Mouse (Mus musculus) large intestine, adult 2 months (tissue): ENCODE results near the gene Gm17018. TPM values are rescaled to one million over a fixed set of nuclear protein-coding genes. Genes with fewer than 3 reads are reported as not detected.
"Not testable (repeated sequence)": the region's sequence is repeated elsewhere in the genome, so short reads cannot be mapped to it uniquely, and the experiment has no call there.

Source experiments
- DNase-seq: peaks from one replicate; pipeline ENCODE4 v3.0.0-alpha.2; 2012; ENCODE audit warnings: low read depth, low spot score
- WGBS: fragments of 180-500 bp; shearing (Covaris S2); methylation state at CpG from one replicate; pipeline ENCODE4 v1.1.7; 2018; 5-methylcytosine and 5-hydroxymethylcytosine counted together
- polyA plus RNA-seq: library from polyadenylated mRNA; depleted of rRNA; stranded (reverse); fragments of >200 nt; gene quantifications from 2 replicates; pipeline ENCODE4 v1.2.3, GENCODE M21; 2012

Gene Gm17018
- polyA plus RNA-seq, 1 experiment: 11.6 TPM

DNA sequence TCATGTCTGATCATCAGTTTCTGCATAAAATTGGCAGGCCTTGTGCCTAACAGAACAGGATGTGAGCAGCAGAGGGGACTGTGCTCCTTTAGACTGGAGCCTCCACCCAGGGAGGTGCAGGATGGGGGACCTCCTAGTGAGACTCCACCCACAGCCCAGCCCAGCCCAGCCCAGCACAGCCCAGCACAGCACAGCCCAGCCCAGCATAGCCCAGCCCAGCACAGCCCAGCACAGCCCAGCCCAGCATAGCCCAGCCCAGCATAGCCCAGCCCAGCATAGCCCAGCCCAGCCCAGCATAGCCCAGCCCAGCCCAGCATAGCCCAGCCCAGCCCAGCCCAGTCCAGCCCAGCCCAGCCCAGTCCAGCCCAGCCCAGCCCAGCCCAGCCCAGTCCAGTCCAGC, 12.2 kb upstream of the Gm17018 start:
- DNase-seq: not testable (repeated sequence)

DNA sequence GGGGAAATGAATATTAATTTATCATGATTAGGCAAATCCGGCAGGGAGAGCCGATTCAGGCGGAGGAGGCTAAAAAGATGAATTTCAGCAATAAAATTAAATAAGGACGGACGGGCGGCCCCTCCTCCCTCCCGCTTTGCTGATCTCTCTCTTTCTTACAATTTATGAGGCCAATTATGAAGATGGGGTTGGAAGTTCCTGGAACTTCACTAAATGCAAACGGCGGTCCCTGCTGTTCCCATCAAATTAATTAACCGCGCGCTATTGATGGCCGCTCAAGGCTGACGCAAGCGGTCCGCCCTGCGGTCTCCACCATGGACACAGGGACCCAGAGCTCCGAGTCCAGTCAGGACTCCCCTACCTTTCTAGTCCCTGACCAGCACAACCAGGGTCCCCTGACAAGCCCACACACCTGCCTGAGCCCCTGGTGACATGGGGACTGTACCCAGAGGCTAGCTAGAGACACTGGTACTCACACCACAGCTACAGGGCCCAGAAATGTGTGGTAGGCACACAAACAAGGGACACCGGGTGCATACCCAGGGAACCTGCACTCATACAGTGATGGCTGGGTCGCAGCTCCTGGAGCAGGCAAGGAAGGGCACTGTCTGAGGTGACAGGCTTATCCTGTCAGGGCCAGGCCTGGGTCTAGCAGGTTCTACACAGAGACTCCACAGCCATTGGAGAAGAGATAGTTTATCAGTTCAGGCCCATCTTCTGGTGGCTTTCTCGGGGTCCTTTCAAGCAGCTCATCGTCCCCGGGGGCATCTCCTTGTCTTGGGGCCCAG, 11.1 kb upstream of the Gm17018 start:
- WGBS: 83% methylated on average over 23 of the region's 23 CpGs
- no peak for DNase-seq

DNA sequence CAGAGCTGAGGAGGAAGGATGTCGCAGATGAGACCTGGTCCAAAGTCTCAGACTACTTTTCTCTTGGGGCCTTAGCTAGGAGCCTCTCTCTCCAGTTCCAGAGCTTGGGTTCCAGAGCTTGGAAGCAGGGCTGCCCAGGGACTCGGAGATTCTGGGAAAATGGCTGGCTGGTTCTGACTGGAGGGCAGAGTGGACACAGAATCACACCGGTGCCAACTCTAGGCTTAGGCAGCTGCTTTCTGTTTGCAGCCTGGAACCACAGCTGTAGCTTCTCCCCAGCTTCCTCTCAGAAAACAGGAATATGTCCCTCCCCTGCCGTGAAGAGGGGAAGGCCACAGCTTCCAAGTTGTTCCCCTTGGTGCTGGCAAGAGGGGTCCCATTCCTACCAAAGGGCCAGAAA, 10.5 kb upstream of the Gm17018 start:
- WGBS: 69% methylated on average over 4 of the region's 4 CpGs
- no peak for DNase-seq

DNA sequence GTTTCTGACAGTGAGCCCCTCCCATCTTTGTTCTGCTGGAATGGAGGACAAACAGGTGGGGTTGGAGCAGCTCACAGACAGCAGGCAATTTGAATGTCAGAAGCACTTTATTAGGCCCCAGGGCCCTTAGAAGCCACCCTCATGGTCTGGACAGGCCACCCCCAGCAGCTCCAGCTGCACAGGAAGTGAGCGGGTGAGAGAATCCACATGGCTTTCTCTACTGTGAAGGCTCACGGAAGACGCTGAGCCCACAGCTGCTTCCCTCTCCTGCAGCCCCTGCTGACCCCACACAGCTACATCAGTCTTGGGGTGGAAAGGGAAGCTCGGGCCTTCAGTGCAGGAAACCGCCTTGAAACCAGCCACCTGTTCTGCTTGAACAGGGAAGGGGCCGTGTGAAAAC, 8.2 kb upstream of the Gm17018 start:
- no peak for DNase-seq
- 64% methylated on average over 6 of the region's 6 CpGs for WGBS

DNA sequence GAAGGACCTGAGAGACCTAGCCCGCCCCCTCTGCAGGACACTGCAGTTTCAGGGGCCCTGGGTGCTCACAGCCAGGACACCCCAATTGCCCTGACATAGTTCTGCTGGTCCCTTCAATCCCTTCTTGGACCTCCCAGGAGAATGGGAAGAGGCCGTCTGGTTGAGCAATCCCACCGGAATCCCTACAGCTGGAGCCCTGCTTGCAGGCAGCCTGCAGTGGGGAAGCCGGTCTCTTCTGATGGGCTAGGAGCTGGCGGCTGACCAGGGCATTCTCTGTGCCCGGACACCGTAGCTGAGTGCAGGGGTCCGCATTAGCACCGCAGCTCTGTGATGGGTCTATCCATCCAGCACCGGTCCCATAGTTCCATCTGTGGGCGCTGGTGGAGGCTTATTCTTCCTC, 6.3 kb upstream of the Gm17018 start:
- WGBS: 88% methylated on average over 11 of the region's 11 CpGs
- DNase-seq: no peak

DNA sequence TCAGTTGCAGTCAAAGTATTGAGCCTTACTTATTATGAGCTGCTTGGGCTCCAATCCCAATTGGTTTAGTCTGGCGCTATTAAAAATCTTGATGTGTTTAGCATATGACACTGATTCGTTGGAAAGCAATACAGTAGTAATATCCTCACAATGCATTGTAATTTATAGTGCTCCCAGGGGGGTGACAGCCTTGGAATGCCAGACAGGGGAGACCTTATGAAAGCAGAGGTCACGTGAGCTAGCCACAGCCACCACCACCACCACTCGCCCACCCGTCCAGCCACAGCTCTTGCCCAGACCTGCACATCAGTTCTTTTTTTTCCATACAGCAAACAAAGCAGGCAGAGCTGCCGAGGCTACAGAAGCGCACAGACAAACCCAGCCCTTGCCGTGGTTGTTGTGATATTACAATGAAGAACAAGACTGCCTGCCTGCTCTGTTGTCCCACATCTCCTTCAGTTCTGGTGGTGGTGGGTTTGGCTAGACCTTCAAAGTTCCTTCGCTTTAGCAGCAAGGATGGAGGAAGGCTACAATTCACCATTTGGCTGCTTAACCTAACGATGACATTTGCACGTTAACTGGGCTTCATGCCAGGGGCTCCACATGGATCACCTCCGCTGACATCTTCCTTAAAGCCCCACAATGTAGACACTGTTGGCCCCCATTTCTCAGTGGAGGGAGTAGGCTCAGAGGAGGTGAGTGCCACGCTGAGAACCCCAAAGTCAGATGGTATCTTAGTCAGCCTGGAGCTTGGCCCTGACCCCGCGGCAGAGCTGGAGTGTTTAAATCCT, 5.7 kb downstream of the Gm17018 start:
- WGBS: 79% methylated on average over 15 of the region's 15 CpGs
- DNase-seq: no peak

DNA sequence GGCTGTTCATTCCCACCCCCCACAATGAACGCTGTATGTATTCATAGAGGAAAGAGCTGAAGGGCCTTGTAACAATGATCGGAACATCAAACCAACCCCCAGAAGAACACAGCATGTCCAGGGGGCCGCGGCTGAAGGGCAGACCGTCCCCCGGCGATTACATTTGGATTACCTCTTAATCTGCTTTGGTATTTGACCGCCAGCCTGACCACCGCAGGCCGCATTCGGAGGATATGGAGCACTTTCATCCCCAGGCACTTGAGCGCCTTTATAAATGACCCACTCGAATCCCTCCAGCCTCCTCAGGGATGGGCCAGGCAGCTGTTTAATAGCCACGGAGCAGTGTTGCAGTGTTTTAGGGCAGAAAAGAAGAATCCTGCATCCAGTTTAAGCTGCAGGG, 7.0 kb downstream of the Gm17018 start:
- 73% methylated on average over 14 of the region's 14 CpGs for WGBS
- no peak for DNase-seq

DNA sequence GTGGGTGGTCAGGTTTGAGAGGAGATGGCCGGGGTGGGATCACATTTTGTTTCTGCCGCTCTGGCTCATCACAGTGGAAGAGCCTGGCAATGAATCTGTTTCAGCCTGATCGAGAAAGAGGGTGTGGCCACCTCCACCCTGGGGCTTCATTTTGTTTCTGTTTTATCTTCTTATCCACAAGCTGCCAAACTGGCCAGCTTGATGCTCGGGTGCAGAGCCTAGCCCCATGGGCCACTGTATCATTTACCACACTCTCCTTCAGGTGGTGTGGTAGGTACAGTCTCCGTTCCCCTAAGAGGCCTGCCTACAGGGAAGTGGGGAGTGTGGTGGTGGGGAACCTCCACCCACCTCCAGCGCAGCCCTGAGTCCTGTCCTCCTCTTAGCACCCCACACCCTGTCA, 12.6 kb downstream of the Gm17018 start:
- 83% methylated on average over 6 of the region's 6 CpGs for WGBS
- no peak for DNase-seq

DNA sequence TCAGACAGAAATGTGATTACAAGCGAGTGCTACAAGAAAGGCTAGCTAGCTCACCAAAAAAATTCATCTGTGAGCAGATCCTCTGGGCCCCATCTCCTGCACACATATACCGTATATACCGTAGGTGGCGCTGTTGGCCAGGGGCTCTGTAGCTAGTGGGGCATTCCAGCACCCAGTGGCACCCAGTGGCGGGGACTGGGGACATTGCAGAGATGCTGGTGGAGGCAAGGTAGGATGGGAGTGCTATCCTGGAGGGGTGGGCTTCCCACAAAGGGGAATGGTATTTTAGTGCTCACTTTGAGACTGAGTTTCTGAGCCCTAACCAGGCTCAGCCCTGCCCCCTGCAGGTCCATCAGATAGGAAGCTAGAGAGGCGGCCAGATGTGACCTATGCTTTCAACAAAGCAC, 13.4 kb downstream of the Gm17018 start:
- DNase-seq: no peak
- 27% methylated on average over 6 of the region's 6 CpGs for WGBS

DNA sequence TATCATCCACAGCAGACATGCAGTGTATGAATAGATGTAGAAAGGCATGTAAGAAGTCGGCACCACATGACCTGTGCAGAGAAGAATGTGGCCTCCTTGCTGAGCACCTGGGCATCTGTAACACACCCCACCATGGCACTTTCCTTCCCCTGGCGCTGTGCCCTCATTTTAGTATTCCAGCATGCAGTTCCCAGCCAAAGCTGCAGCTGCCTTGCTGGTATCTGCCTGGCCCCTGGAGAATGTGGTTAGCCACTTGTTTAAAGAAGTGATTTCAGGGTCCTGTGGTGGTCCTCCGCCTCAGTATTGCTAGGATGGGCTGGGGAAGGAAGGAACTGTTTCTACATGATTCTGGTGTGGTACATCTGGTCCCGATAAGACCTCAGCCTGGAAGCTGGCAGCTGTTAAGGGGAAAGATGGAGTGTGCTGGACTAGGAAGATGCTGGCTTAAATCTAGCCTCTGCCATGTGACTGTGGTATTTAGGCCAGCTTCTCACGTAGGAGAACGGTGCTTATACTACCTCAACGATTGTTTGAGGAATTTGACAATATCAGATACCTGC, 14.0 kb downstream of the Gm17018 start:
- WGBS: 52% methylated on average over 7 of the region's 7 CpGs
- no peak for DNase-seq

DNA sequence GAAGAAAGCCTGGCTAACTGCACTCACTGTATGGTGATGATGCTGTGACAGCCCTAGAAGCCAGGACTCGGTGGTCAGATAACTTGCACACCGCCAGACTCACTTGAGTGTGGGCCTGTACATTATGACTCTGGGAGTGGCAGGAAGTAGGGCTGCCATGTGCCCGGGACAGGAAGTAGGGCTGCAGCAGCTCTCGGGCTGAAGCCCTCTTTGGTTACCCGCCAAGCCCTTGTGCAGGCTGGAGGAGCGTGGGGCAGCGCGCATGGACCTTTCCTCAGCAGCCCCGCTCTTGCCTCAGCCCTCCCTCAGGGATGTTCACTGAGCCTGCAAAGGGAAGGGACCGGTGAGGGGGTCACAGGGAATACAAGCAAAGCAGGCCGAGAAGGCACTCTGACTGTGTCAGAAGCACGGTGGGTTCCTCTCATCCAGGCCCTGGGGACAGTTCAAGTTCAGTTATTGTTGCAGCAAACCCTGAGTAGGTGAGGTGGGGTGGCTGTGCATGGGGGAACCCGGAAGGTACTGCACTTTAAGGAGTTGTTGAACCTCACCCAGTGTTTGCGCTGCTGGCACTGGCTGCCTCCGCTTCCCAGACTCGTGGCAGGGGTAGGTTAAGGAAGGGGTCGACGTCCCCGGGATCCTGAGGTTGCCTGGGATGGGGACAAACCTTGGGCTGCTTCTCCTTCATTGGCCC, 14.7 kb downstream of the Gm17018 start:
- DNase-seq: no peak
- WGBS: 31% methylated on average over 19 of the region's 19 CpGs

DNA sequence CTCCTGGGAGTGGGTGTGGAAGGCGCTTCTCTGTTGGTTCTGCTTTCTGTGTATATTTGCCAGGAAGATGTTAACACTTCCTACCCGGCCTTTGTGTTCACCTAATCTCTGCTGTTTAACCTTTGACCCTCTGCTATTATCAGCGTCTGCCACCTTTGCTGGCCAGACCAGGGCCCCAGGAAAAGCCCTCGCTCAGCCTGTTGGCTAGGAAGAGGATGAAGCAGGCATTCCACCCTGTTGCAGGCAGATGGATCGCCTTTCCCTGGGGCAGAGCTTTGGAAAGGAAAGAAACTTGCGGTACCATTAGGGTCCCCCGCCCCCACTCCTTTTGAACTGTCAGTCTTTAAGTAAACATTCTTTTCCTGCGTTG, 15.2 kb downstream of the Gm17018 start:
- WGBS: 23% methylated on average over 8 of the region's 8 CpGs
- DNase-seq: no peak

DNA sequence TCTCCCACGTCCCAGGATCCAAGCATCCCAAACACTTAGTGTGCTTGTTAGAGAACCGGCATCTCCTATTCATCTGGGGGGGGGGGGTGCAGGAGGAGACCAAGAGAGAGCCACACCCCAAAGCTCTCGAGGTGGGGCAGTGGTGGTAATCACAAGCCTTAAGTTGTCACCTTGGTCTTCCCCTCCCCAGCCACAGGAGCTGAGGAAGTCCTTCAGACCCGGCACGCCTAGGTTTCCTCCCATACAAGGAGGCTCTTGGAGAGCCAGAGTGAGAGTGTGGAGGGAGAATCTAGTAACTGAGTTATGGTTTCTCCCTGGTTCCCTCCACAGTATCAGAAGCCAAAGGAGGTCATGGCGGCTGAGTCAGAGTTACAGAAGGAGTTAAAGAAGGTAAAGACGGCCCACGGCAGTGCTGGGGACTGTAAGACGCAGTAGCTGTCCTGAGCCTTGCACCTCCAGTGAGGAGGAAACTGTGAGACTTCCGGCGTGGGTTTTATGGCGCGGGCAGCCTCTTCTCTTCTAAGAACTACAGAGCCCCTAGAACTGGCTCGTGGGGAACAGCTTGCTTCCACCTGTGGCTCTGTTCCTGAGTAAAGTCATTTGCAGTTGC, 16.8 kb downstream of the Gm17018 start:
- WGBS: 70% methylated on average over 14 of the region's 14 CpGs
- DNase-seq: no peak

DNA sequence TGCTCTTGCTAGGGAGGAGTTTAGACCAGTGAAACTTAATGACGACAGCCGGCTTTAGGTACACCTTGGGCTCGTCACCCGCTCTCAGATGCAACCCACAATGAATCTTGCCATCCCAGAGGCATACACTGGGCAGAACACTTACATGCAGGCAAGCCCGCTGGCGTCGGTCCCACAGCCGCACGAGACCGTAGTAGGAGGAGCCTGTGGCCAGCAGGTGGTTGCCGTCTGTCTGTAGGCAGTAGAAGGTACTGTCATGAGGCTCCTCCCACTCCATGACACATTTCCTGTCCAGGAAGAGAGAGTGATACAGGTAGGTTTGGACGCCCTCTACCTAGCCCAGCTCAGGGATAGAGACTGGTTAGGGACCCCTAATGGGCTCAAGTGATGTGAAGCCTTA, 18.6 kb downstream of the Gm17018 start:
- DNase-seq: no peak

DNA sequence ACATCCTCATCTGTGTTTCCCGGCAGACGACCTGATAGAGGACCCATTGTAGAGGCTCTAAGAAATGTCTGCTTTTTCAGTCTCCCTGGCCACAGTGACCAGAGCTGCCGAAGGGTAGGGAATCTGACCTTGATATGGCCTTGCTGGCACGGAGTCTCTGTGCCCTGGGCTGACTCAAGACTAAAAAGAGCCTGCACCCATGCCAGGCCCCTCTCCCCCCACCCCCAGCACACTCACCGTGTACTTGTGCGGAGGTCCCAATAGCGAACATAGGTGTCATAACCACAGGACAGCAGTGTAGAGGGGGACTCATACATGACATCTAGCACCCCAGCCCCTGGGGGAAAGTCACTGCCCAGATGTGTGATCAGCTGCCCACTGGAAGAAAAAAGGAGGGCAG, 19.0 kb downstream of the Gm17018 start:
- DNase-seq: no peak
- WGBS: 93% methylated on average over 7 of the region's 7 CpGs

More for the DNA sequence above, 18.6 kb downstream of the Gm17018 start:
- 67% methylated on average over 12 of the region's 12 CpGs for WGBS

DNA sequence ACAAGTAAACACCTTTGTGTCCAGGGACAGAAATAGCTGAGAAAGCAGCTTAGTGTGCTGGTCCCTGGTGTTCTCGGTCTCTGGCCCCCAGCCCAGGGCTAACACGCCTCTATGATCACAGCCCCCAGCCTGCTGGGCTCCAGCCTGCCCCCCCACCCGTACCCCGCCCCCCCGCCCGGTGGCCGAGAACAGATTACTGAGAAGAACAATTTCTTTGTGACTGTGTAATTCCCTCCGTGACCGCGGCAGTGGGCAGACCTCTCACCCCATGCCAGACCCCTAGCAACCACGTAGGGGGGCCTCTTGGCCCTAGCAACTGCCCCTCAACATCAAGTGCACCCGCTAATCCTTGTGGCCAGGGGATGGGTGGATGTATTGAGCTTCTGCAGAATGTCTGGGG, 19.8 kb downstream of the Gm17018 start:
- DNase-seq: no peak
- 83% methylated on average over 12 of the region's 12 CpGs for WGBS

DNA sequence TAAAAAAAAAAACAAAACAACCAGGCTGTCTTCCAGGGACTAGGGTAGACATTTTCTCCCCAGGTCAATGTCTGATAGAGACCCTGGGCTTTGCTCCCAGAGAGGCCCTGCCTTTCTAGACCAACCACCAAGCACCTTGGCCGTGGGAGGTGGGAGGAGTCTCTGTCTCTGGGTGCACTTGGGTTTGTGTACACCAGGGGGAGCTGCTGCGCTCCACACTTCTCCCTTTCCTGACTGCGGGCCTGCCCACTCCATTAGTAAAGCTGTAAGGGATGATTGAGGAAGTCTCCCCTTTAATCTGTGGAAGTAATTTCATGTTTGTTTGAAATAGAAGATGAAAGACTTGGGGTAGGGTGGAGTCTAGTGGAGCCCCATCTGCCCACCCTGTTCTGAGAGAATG, 20.8 kb downstream of the Gm17018 start:
- 66% methylated on average over 3 of the region's 3 CpGs for WGBS
- DNase-seq: no peak

DNA sequence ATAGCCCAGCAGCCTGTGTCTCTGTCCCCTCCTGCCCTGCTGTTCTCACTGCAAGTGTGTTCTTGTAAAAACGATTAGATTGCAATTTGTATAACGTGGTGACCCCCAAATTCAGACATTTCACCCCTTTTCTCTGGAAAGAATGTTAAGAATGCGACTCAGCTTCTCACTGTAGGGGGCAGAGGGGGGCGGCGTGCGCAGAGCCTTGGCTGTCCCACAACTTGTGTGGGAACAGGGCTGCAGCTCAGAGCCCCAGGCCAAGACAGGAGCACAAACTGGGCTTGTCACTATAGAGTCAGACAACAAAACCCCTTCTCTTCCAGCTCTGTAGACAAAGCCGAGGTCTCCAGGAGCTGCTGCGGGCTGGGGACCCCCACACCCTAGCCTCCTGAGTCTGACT, 21.7 kb downstream of the Gm17018 start:
- WGBS: 69% methylated on average over 8 of the region's 8 CpGs

DNA sequence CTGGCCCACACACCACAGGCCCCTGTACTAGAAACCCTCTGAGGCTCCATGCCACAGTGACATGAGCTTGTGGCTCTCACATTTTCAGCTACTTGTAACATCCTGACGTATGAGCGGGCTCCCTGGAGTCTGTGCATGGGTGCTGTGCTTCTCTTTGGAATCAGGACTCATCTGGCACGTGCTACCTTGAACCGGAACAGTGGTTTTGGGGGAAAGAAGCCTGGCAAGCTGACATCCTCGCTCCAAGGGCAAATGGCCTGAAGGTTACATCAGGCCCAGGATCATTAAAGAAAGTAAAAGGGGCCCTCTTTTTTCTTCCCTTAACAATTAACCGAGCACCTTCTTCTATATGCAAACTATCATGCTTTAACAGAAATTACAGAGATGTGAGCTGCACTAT, 22.7 kb downstream of the Gm17018 start:
- 94% methylated on average over 6 of the region's 6 CpGs for WGBS
- no peak for DNase-seq

More for the DNA sequence above, 21.7 kb downstream of the Gm17018 start:
- no peak for DNase-seq
